Mouse (Mus musculus) heart, embryonic 13.5 days (tissue): ENCODE measurements around the gene Sp7. TPM values are rescaled to one million over a fixed set of nuclear protein-coding genes. Genes with fewer than 3 reads are reported as not detected.

Experiments
- ATAC-seq: fragments of 200-750 bp; cut with Nextera tagmentation; 2 replicates; pipeline ENCODE4 v1.8.0; 2017; ENCODE audit warnings: moderate TSS enrichment; ENCODE audit not compliant: insufficient number of reproducible peaks, low FRiP score, low TSS enrichment; ENCODE audit errors: extremely low read depth
- H3K27ac ChIP-seq: fragments of 300-500 bp; sonication (generic); replicated peaks from 2 replicates; pipeline ENCODE4 v1.5.1; 2015; ENCODE audit warnings: moderate library complexity, mild to moderate bottlenecking, inconsistent platforms
- H3K27me3 ChIP-seq: fragments of 300-500 bp; sonication (generic); replicated peaks from 2 replicates; pipeline ENCODE4 v1.6.1; 2015; ENCODE audit warnings: mild to moderate bottlenecking, inconsistent platforms
- H3K36me3 ChIP-seq: fragments of 300-500 bp; sonication (generic); 2 replicates; pipeline ENCODE4 v1.6.1; 2015; ENCODE audit warnings: mild to moderate bottlenecking, inconsistent platforms
- H3K4me1 ChIP-seq: fragments of 300-500 bp; sonication (generic); 2 replicates; pipeline ENCODE4 v1.6.1; 2015; ENCODE audit warnings: inconsistent platforms
- H3K4me2 ChIP-seq: fragments of 300-500 bp; sonication (generic); 2 replicates; pipeline ENCODE4 v1.6.1; 2015; ENCODE audit warnings: inconsistent platforms, mild to moderate bottlenecking, moderate library complexity
- H3K4me3 ChIP-seq: fragments of 300-500 bp; sonication (generic); 2 replicates; pipeline ENCODE4 v1.5.1; 2015; ENCODE audit warnings: moderate library complexity, mild to moderate bottlenecking, inconsistent platforms
- H3K9ac ChIP-seq: fragments of 300-500 bp; sonication (generic); 2 replicates; pipeline ENCODE4 v1.6.1; 2015; ENCODE audit warnings: inconsistent platforms, mild to moderate bottlenecking, moderate library complexity
- H3K9me3 ChIP-seq: fragments of 300-500 bp; sonication (generic); 2 replicates; pipeline ENCODE4 v1.6.1; 2016; ENCODE audit warnings: inconsistent platforms
- WGBS: fragments of 180-500 bp; shearing (Covaris S2); methylation state at CpG from one replicate; pipeline ENCODE4 v1.1.7; 2015; ENCODE audit warnings: mixed read lengths; 5-methylcytosine and 5-hydroxymethylcytosine counted together
- polyA plus RNA-seq: library from polyadenylated mRNA; unstranded; fragments of >200 nt; fragmentation: Nextera tagmentation; extraction: Ambion mirVana; gene quantifications from 2 replicates; pipeline ENCODE4 v1.2.1, GENCODE M21; 2015

Sp7 gene
- 0.16 and 0.19 TPM in 2 replicates for polyA plus RNA-seq

DNA sequence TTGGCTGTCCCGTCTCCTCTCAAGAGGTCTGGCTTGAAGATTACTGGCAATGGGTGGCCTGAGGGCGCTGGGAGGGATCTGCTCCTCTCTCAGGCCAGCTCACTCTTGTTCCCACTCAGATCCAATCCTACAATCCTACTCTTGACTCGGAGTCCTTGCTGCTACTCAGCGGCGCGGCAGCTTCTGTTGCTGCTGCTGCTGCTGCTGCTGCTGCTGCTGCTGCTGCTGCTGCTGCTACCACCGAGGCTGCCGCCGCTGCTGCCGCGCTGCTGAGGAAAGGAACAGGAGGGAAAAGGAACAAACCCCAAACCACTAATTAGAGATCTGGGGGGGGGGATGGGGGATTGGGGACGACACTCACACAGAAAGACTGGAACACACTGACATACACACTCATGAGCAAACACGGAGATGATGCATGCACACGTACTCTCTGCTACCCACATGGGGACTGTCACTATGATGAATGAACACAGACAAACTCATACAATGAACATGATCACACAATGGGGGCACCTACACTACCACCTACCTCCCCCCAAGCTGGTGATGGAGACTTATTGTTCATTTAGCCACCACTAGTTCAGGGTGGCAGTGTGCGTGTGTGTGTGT is at the start of gene Sp7:
Sp7 (minus strand) TSS at position 450 of the 612 bp plus-strand sequence.
- no peak within 1 kb of the TSS for H3K27ac ChIP-seq
- peak within 1 kb of the TSS; percentile 60 for H3K4me2 ChIP-seq
- no peaks in the 10 kb centered on the region for H3K9me3 ChIP-seq
- H3K9ac ChIP-seq, result peak within 1 kb of the TSS; percentile 63
- no peaks in the 10 kb centered on the region for H3K36me3 ChIP-seq
- H3K27me3 ChIP-seq, result peaks cover 56% of the 10 kb centered on the region
- no peak for ATAC-seq
- WGBS, result 8% methylated on average over 14 of the region's 15 CpGs
- peaks cover 40% of the 10 kb centered on the region for H3K4me1 ChIP-seq
- peak within 1 kb of the TSS; percentile 36 for H3K4me3 ChIP-seq

DNA sequence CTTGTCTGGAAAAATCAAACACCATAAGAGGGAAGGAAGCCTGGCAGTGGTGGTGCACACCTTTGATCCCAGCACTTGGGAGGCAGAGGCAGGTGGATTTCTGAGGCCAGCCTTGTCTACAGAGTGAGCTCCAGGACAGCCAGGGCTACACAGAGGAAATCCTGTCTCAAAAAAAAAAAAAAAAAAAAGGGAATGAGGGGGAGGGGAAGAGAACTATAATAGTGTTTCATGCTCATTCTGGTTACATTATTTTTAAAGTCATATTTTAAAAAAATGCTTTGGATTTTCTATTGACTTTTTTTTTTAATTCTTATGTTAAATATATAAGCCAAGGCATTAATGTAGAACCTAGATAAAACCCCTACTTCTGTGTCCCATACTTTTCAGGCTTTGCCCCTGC is 46.7 kb upstream of the Sp7 start:
- H3K36me3 ChIP-seq, result peaks cover 86% of the 10 kb centered on the region
- H3K9ac ChIP-seq, result no peak overlapping the region
- no peaks in the 10 kb centered on the region for H3K27me3 ChIP-seq
- H3K27ac ChIP-seq, result no peak overlapping the region
- no peak for ATAC-seq
- H3K4me3 ChIP-seq, result no peak overlapping the region
- peaks cover 51% of the 10 kb centered on the region for H3K4me1 ChIP-seq
- H3K9me3 ChIP-seq, result no peaks in the 10 kb centered on the region
- no peak overlapping the region for H3K4me2 ChIP-seq

DNA sequence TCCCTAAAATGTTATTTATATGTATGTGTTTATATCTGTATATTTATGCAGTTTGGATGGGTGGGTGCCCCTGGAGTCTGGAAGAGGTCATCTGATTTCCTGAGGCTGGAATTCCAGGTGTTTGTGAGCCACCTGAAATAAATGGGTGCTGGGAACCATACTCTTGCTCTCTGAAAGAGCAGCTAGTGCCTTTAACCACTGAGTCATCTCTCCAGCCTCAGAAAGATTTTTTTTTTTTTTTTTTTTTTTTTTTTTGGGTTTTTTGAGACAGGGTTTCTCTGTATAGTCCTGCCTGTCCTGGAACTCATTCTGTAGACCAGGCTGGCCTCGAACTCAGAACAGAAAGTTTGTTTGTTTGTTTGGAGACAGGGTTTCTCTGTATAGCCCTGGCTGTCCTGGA is 44.1 kb upstream of the Sp7 start:
- H3K27me3 ChIP-seq, result no peaks in the 10 kb centered on the region
- H3K4me2 ChIP-seq, result peak overlapping the region; percentile 42
- no peaks in the 10 kb centered on the region for H3K9me3 ChIP-seq
- peaks cover 83% of the 10 kb centered on the region for H3K36me3 ChIP-seq
- peak overlapping the region; percentile 23 for H3K4me3 ChIP-seq
- ATAC-seq, result no peak
- H3K9ac ChIP-seq, result no peak overlapping the region
- H3K27ac ChIP-seq, result no peak overlapping the region
- 100% methylated on average over 1 of the region's 1 CpGs for WGBS
- peaks cover 63% of the 10 kb centered on the region for H3K4me1 ChIP-seq

DNA sequence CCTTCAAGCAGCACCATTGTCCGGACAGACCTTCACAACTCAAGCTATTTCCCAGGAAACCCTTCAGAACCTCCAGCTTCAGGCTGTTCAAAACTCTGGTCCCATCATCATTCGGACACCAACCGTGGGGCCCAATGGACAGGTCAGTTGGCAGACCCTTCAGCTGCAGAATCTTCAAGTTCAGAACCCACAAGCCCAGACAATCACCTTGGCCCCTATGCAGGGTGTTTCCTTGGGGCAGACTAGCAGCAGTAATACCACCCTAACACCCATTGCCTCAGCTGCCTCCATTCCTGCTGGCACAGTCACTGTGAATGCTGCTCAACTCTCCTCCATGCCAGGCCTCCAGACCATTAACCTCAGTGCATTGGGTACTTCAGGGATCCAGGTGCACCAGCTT is 42.3 kb upstream of the Sp7 start:
- Histone ChIP-seq H3K4me2 (peak overlapping the region; percentile 34), H3K27me3 (no peaks in the 10 kb centered on the region), H3K4me1 (peaks cover 63% of the 10 kb centered on the region), H3K27ac (no peak overlapping the region), H3K36me3 (peaks cover 67% of the 10 kb centered on the region), H3K9ac (peak overlapping the region; percentile 42), H3K9me3 (no peaks in the 10 kb centered on the region), H3K4me3 (no peak overlapping the region)
- no peak for ATAC-seq
- WGBS, result 91% methylated on average over 3 of the region's 3 CpGs

DNA sequence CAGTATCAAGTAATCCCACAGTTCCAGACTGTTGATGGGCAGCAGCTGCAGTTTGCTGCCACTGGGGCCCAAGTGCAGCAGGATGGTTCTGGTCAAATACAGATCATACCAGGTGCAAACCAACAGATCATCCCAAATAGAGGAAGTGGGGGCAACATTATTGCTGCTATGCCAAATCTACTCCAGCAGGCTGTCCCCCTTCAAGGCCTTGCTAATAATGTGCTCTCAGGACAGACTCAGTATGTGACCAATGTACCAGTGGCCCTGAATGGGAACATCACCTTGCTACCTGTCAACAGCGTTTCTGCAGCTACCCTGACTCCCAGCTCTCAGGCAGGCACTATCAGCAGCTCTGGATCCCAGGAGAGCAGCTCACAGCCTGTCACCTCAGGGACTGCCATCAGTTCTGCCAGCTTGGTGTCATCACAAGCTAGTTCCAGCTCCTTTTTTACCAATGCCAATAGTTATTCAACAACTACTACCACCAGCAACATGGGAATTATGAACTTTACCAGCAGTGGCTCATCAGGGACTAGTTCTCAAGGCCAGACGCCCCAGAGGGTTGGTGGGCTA is 41.7 kb upstream of the Sp7 start:
- Histone ChIP-seq H3K27me3 (no peaks in the 10 kb centered on the region), H3K36me3 (peaks cover 61% of the 10 kb centered on the region), H3K4me1 (peaks cover 58% of the 10 kb centered on the region), H3K9me3 (no peaks in the 10 kb centered on the region), H3K4me3 (no peak overlapping the region), H3K4me2 (no peak overlapping the region; the same call in 1 of the 2 replicates), H3K27ac (no peak overlapping the region), H3K9ac (peak overlapping the region; percentile 42; the same call in 1 of the 2 replicates)
- 49% methylated on average over 2 of the region's 2 CpGs for WGBS
- no peak for ATAC-seq

DNA sequence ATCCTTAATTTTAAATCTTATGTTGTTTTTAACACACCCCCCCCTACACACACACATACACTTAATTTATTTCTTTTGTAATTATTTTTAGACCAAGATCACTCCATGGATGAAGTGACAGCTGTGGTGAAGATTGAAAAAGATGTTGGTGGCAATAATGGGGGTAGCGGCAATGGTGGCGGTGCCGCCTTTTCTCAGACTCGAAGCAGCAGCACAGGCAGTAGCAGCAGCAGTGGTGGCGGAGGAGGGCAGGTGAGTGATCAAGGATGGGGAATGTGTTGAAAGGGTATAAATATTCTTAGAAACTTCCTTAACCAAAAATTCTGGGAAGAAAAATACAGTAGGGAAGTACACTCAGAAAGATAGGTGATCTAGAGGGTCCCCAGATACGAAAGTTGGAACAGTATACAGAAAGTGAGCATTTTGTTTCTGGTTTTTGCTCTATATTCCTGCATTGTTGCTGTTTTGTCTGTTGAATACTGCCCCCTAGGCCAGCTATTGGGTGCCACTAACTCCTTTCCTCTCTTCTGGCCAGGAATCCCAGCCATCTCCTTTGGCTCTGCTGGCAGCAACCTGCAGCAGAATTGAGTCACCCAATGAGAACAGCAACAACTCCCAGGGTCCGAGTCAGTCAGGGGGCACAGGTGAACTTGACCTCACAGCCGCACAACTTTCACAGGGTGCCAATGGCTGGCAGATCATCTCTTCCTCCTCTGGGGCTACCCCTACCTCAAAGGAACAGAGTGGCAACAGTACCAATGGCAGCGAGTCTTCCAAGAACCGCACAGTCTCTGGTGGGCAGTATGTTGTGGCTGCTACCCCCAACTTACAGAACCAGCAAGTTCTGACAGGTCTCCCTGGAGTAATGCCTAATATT is 40.9 kb upstream of the Sp7 start:
- Histone ChIP-seq H3K4me1 (peaks cover 56% of the 10 kb centered on the region), H3K27me3 (no peaks in the 10 kb centered on the region), H3K27ac (no peak overlapping the region), H3K9me3 (no peaks in the 10 kb centered on the region), H3K4me2 (peak overlapping the region; percentile 65; the same call in 1 of the 2 replicates), H3K4me3 (peak overlapping the region; percentile 78; the same call in 1 of the 2 replicates), H3K36me3 (peaks cover 54% of the 10 kb centered on the region), H3K9ac (no peak overlapping the region)
- 92% methylated on average over 10 of the region's 10 CpGs for WGBS
- no peak for ATAC-seq

DNA sequence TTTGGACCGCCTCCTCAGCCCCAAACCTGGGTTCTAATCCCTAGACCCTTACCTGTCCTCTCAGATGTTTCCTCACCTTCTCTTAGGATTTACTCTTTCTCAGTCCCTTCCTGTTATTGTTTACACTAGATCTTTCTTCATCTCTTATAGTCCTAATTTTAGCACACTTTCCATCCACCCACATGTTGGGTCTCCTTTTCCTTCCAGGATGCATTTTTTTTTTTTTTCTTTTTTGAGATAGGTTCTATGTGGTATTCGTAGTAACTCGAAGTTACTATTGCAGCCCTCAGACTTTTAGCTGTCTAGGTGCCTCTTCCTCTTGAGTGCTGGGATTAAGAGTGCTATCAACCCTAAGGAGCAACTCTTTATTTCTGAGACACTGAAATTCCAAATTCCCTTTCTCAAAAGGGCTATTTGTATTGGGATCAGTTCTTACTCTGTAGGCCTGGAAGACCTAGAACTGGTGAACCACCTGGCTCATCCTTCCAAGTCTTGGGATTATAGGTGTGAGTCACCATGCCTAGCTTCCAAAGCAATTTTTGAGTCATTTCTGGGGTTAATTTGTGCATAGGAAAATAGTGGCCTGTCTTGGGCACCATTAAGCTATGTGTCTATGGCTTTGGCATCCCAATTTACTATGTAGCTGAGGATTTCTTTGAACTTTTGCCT is 40.1 kb upstream of the Sp7 start:
- H3K36me3 ChIP-seq, result peaks cover 45% of the 10 kb centered on the region
- H3K4me3 ChIP-seq, result peak overlapping the region; percentile 78
- peak overlapping the region; percentile 98 for H3K27ac ChIP-seq
- H3K4me1 ChIP-seq, result peaks cover 56% of the 10 kb centered on the region
- H3K9ac ChIP-seq, result peak overlapping the region; percentile 98
- no peaks in the 10 kb centered on the region for H3K27me3 ChIP-seq
- H3K4me2 ChIP-seq, result peak overlapping the region; percentile 65
- 9% methylated on average over 3 of the region's 3 CpGs for WGBS
- ATAC-seq, result no peak
- no peaks in the 10 kb centered on the region for H3K9me3 ChIP-seq

DNA sequence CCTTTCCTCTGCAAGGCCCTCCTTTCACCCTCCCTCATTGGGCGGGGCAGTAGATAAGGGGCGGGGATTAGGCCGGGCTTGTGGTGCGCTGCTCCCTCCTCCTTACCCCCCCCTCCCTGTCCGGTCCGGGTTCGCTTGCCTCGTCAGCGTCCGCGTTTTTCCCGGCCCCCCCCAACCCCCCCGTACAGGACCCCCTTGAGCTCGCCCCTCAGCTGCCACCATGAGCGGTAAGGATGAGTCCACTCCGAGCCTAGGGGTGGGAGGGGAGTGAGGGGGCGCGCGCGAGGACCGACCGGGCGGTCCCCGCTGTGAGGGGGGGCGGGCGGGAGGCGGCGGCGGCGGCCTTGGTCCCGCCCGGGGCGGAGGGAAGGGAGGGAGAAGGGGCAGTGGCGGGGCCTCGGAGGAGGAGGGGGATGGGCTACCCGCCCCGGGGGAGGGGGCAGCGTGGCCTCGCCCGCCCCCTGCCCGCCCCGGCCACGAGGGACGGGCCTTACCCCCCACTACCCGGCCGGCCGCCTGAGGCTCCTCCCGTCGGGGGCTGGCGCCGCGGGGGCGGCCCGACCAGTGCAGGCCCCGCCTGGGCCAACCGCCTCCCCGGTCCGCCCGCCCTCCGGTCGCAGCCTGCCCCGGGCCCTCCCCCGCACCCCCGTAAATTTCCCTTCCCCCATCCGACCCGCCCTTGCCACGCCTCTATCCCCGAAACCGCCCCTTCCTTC is 39.4 kb upstream of the Sp7 start:
- Histone ChIP-seq H3K9me3 (no peaks in the 10 kb centered on the region), H3K27ac (peak overlapping the region; percentile 98), H3K4me3 (peak overlapping the region; percentile 78), H3K9ac (peak overlapping the region; percentile 98), H3K4me1 (peaks cover 49% of the 10 kb centered on the region), H3K27me3 (no peaks in the 10 kb centered on the region), H3K4me2 (peak overlapping the region; percentile 65), H3K36me3 (peaks cover 38% of the 10 kb centered on the region)
- ATAC-seq, result peak; percentile 55
- 2% methylated on average over 24 of the region's 69 CpGs for WGBS

DNA sequence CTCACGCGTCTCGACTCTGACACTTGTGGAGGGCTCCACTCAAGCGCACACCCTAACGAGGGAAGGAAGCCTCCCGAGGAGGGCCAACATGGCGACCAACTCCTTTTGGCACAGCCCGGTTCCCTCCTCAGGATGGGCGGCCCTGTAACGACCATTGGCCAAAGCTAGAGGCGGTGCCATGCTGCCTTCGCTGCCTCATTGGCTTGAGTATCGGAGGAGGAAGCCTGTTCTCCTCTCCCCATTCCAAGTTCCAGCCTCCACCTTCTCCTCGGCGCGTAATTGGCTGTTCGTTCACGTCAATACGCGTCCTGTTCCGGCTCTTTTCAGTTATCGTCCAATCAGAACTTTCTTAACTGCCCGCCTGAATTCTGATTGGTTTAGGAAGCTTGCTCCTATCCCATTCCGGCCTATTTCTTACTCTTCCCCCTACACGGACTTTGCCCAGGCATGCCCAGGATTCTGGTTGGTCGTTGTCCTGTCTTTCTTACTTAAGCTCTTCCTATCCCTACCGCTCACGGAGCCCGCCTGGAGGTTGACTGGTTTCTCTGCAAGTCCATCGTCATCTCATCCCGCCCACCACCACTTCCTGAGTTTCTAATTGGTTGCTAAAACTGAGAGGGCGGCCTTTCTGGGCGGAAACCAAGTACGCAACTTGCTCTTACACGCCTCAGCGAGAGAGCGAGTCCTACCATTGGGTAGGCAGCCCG is 38.7 kb upstream of the Sp7 start, which contains the start of gene Sp1:
Sp1 (plus strand) TSS at position 655 of the 707 bp plus-strand sequence.
- Histone ChIP-seq H3K4me3 (peak within 1 kb of the TSS; percentile 78), H3K4me1 (peaks cover 50% of the 10 kb centered on the region), H3K4me2 (peak within 1 kb of the TSS; percentile 72), H3K27ac (peak within 1 kb of the TSS; percentile 100), H3K36me3 (peaks cover 31% of the 10 kb centered on the region), H3K9me3 (no peaks in the 10 kb centered on the region), H3K9ac (peak within 1 kb of the TSS; percentile 98), H3K27me3 (no peaks in the 10 kb centered on the region)
- peak; percentile 91 for ATAC-seq
- WGBS, result under 1% methylated on average over 38 of the region's 38 CpGs
